Mouse (Mus musculus): ENCODE data around the gene Myt1l.

- no peak for TF ChIP-seq CTCF (IDR thresholded peaks at IDR 0.05; ENCODE audit: low read depth, low read length)
- no peak for TF ChIP-seq POLR2A (IDR thresholded peaks at IDR 0.05; ENCODE audit: extremely low read depth, insufficient read depth, low read length)
These were observed 393.3 kb downstream of the Myt1l start for GRCm38 (mm10) chr12:29921481-29921880.

Data from liver, adult 2 months (tissue).